Mouse (Mus musculus): Measurements from ENCODE around the gene Zcchc18. TPM values are rescaled to one million over a fixed set of nuclear protein-coding genes. Genes with fewer than 3 reads are reported as not detected.
A peak's percentile ranks its signal among the peaks of the same experiment; 100 is the strongest.

Zcchc18 gene
- polyA plus RNA-seq, 1 experiment = 239 TPM

DNA sequence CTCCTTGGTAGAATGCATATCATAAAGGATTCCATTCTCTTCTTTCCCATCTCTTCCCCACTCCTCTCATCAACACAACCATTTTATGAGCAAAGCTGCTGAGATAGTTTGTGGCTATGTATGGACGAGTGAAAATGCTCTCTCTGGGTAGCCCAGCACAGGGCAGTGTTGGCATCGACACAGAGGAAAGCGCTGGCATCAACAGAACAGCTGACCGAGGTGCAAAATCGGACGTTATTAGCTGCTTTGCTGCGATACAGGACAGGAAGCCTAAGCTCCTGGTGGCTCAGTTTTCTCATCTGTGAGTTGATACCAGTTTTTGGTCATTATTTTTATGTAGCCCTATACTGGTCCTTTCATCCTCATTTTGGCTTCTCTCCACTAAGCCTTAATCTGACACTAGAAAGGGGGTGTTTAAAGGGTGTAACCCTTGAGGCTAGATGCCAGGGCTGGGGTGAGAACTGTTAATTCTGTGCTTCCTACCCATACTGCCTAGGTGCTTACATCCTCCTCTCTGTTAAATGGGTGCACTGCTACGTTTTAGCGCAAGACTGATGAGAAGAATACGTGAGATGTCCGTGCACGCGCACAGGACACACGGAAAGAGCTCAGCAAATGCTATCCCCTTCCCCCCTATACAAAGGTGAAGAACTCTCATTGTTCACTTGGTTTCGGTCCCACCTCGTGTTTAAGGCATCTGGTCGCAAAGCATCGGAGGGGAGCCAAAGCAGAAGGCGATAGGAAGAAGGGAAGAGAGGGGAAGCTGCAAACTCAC, 577 bp upstream of the Zcchc18 start:
- Histone ChIP-seq H3K4me3 (ENCODE audit: insufficient read depth, low read length) (peak overlapping the region; percentile 92), H3K27ac (ENCODE audit: insufficient read depth, low read length) (peak overlapping the region; percentile 74), H3K4me1 (ENCODE audit: control insufficient read depth, insufficient read depth, low read length) (no peaks in the 10 kb centered on the region)
- TF ChIP-seq POLR2A (IDR thresholded peaks at IDR 0.05; ENCODE audit: extremely low read depth, insufficient read depth, low read length) (no peak), CTCF (IDR thresholded peaks at IDR 0.05; ENCODE audit: extremely low read depth, insufficient read depth, low read length) (no peak)

- Histone ChIP-seq H3K27ac (ENCODE audit: insufficient read depth, low read length) (peak overlapping the region; percentile 69), H3K4me1 (ENCODE audit: control insufficient read depth, insufficient read depth, low read length) (no peaks in the 10 kb centered on the region), H3K4me3 (ENCODE audit: insufficient read depth, low read length) (peak overlapping the region; percentile 92)
- TF ChIP-seq POLR2A (IDR thresholded peaks at IDR 0.05; ENCODE audit: extremely low read depth, insufficient read depth, low read length) (0 out of 2 replicates have a peak, but pooled peaks have one; percentile 19), CTCF (IDR thresholded peaks at IDR 0.05; ENCODE audit: extremely low read depth, insufficient read depth, low read length) (no peak)
These were observed 686 bp downstream of the Zcchc18 start for GRCm38 (mm10) chrX:136993641-136994040.

GRCm38 (mm10) chrX:136996256-136996655, 3.3 kb downstream of the Zcchc18 start:
- no peaks in the 10 kb centered on the region for H3K4me1 ChIP-seq (ENCODE audit: control insufficient read depth, insufficient read depth, low read length)
- TF ChIP-seq CTCF (IDR thresholded peaks at IDR 0.05; ENCODE audit: extremely low read depth, insufficient read depth, low read length) (no peak), POLR2A (IDR thresholded peaks at IDR 0.05; ENCODE audit: extremely low read depth, insufficient read depth, low read length) (no peak)
- no peak overlapping the region for H3K4me3 ChIP-seq (ENCODE audit: insufficient read depth, low read length)
- H3K27ac ChIP-seq (ENCODE audit: insufficient read depth, low read length) = no peak overlapping the region

- TF ChIP-seq CTCF (IDR thresholded peaks at IDR 0.05; ENCODE audit: extremely low read depth, insufficient read depth, low read length) = peak; percentile 52; the same call in 1 of the 2 replicates
- no peak for TF ChIP-seq POLR2A (IDR thresholded peaks at IDR 0.05; ENCODE audit: extremely low read depth, insufficient read depth, low read length)
- H3K4me1 ChIP-seq (ENCODE audit: control insufficient read depth, insufficient read depth, low read length) = no peaks in the 10 kb centered on the region
- H3K4me3 ChIP-seq (ENCODE audit: insufficient read depth, low read length) = no peak overlapping the region
- no peak overlapping the region for H3K27ac ChIP-seq (ENCODE audit: insufficient read depth, low read length)
These were observed 22.2 kb downstream of the Zcchc18 start for GRCm38 (mm10) chrX:137015099-137015709.

GRCm38 (mm10) chrX:137017668-137018067, 24.7 kb downstream of the Zcchc18 start:
- TF ChIP-seq CTCF (IDR thresholded peaks at IDR 0.05; ENCODE audit: extremely low read depth, insufficient read depth, low read length) (no peak), POLR2A (IDR thresholded peaks at IDR 0.05; ENCODE audit: extremely low read depth, insufficient read depth, low read length) (no peak)
- Histone ChIP-seq H3K4me3 (ENCODE audit: insufficient read depth, low read length) (no peak overlapping the region), H3K4me1 (ENCODE audit: control insufficient read depth, insufficient read depth, low read length) (no peaks in the 10 kb centered on the region), H3K27ac (ENCODE audit: insufficient read depth, low read length) (no peak overlapping the region)

GRCm38 (mm10) chrX:137019310-137019709, 26.4 kb downstream of the Zcchc18 start:
- Histone ChIP-seq H3K4me3 (ENCODE audit: insufficient read depth, low read length) (no peak overlapping the region), H3K4me1 (ENCODE audit: control insufficient read depth, insufficient read depth, low read length) (no peaks in the 10 kb centered on the region), H3K27ac (ENCODE audit: insufficient read depth, low read length) (no peak overlapping the region)
- TF ChIP-seq POLR2A (IDR thresholded peaks at IDR 0.05; ENCODE audit: extremely low read depth, insufficient read depth, low read length) (no peak), CTCF (IDR thresholded peaks at IDR 0.05; ENCODE audit: extremely low read depth, insufficient read depth, low read length) (peak; percentile 54; the same call in 1 of the 2 replicates)

- Histone ChIP-seq H3K27ac (ENCODE audit: insufficient read depth, low read length) (no peak overlapping the region), H3K4me3 (ENCODE audit: insufficient read depth, low read length) (no peak overlapping the region), H3K4me1 (ENCODE audit: control insufficient read depth, insufficient read depth, low read length) (no peaks in the 10 kb centered on the region)
- TF ChIP-seq CTCF (IDR thresholded peaks at IDR 0.05; ENCODE audit: extremely low read depth, insufficient read depth, low read length) = no peak
- no peak for TF ChIP-seq POLR2A (IDR thresholded peaks at IDR 0.05; ENCODE audit: extremely low read depth, insufficient read depth, low read length)
These were observed 38.0 kb downstream of the Zcchc18 start for GRCm38 (mm10) chrX:137030916-137031315.

GRCm38 (mm10) chrX:137031726-137032125, 38.8 kb downstream of the Zcchc18 start:
- Histone ChIP-seq H3K4me1 (ENCODE audit: control insufficient read depth, insufficient read depth, low read length) (no peaks in the 10 kb centered on the region; the same call in 1 of the 2 replicates), H3K4me3 (ENCODE audit: insufficient read depth, low read length) (no peak overlapping the region)
- TF ChIP-seq CTCF (IDR thresholded peaks at IDR 0.05; ENCODE audit: extremely low read depth, insufficient read depth, low read length) = no peak
- no peak for TF ChIP-seq POLR2A (IDR thresholded peaks at IDR 0.05; ENCODE audit: extremely low read depth, insufficient read depth, low read length)

GRCm38 (mm10) chrX:137034322-137034721, 41.4 kb downstream of the Zcchc18 start:
- Histone ChIP-seq H3K4me1 (ENCODE audit: control insufficient read depth, insufficient read depth, low read length) (no peaks in the 10 kb centered on the region; the same call in 1 of the 2 replicates), H3K27ac (ENCODE audit: insufficient read depth, low read length) (no peak overlapping the region), H3K4me3 (ENCODE audit: insufficient read depth, low read length) (no peak overlapping the region)
- TF ChIP-seq POLR2A (IDR thresholded peaks at IDR 0.05; ENCODE audit: extremely low read depth, insufficient read depth, low read length) (no peak), CTCF (IDR thresholded peaks at IDR 0.05; ENCODE audit: extremely low read depth, insufficient read depth, low read length) (no peak)

More at GRCm38 (mm10) chrX:137031726-137032125, 38.8 kb downstream of the Zcchc18 start:
- H3K27ac ChIP-seq (ENCODE audit: insufficient read depth, low read length) = no peak overlapping the region
